ENCODE assay signal across 17 mouse cellular contexts in the genomic region with DNA sequence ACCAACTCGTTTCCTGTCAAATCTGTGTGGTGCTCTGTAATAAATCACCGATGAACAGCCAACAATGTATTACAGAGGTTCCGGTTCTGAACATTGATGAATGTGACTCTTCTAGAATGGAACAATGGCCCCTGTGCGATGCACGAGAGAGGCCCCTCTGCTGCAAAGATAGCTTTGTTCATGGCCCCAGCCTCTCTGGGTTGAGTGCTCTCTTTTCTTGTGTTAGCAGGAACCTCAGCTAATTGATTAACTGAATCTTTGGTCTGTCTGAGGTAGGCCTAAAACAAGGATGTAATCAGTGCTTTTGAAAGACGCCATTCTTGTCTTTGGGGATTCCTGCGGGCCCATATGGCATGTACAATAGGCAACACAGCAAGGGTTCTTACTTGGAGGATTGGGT.
DNase-seq lines count a peak whose midpoint lies in the region; ATAC-seq lines count a peak whose summit lies in the region.
"Had no signal": no experiment of that assay in that cellular context is flagged by ENCODE, and none has a peak within 500 bp of the region (broad histone marks: within the 10 kb centered on the region; RNA-seq: fewer than 3 reads in every experiment).

No protein-coding gene starts in this region.

- H3K27ac ChIP-seq in forebrain, embryonic 12.5 days = no peak overlapping the region
- no peak overlapping the region for H3K27ac ChIP-seq in forebrain, embryonic 14.5 days (ENCODE audit: low read depth, low read length)
- H3K27ac ChIP-seq in embryonic facial prominence, embryonic 10.5 days (replicated peaks) = 0 out of 2 replicates have a peak overlapping the region, but pooled peaks have one; percentile 7
- H3K27ac ChIP-seq: intestine, embryonic 15.5 days; limb, embryonic 15.5 days; macrophage had no signal

- H3K4me1 ChIP-seq in forebrain, embryonic 12.5 days = peaks cover 12% of the 10 kb centered on the region
- H3K4me1 ChIP-seq in forebrain, embryonic 14.5 days (ENCODE audit: control insufficient read depth, insufficient read depth, low read length) = peaks cover 3% of the 10 kb centered on the region; the same call in 1 of the 2 replicates
- peaks cover 39% of the 10 kb centered on the region for H3K4me1 ChIP-seq in embryonic facial prominence, embryonic 10.5 days
- H3K4me1 ChIP-seq: intestine, embryonic 15.5 days; limb, embryonic 15.5 days had no signal

- no peak overlapping the region for H3K4me2 ChIP-seq in forebrain, embryonic 12.5 days
- H3K4me2 ChIP-seq in forebrain, embryonic 14.5 days (ENCODE audit: low read length) = no peak overlapping the region
- H3K4me2 ChIP-seq: intestine, embryonic 15.5 days; limb, embryonic 15.5 days had no signal

- H3K36me3 ChIP-seq in forebrain, embryonic 12.5 days (replicated peaks) = no peaks in the 10 kb centered on the region
- no peaks in the 10 kb centered on the region for H3K36me3 ChIP-seq in forebrain, embryonic 14.5 days (ENCODE audit: control insufficient read depth, insufficient read depth, low read length)
- peaks cover 3% of the 10 kb centered on the region; the same call in 1 of the 2 replicates for H3K36me3 ChIP-seq in embryonic facial prominence, embryonic 10.5 days (replicated peaks)
- H3K36me3 ChIP-seq: intestine, embryonic 15.5 days; limb, embryonic 15.5 days had no signal

- no peak overlapping the region for H3K4me3 ChIP-seq in forebrain, embryonic 12.5 days (replicated peaks)
- no peak overlapping the region for H3K4me3 ChIP-seq in forebrain, embryonic 14.5 days (ENCODE audit: low read depth, low read length)
- H3K4me3 ChIP-seq in embryonic facial prominence, embryonic 10.5 days = no peak overlapping the region
- H3K4me3 ChIP-seq: intestine, embryonic 15.5 days; limb, embryonic 15.5 days had no signal

- ATAC-seq in forebrain, embryonic 12.5 days (ENCODE audit: low FRiP score) = peak; percentile 67
- no peak for ATAC-seq in forebrain, embryonic 14.5 days
- no peak for ATAC-seq in CD4-positive, CD25-positive, alpha-beta regulatory T cell, adult 4 months
- ATAC-seq: intestine, embryonic 15.5 days had no signal

- H3K9ac ChIP-seq in forebrain, embryonic 12.5 days = no peak overlapping the region
- H3K9ac ChIP-seq in forebrain, embryonic 14.5 days (ENCODE audit: low read length) = no peak overlapping the region
- H3K9ac ChIP-seq: intestine, embryonic 15.5 days; limb, embryonic 15.5 days had no signal

- DNase-seq in forebrain, embryonic 14.5 days (ENCODE audit: low spot score) = no peak
- DNase-seq in R1 (ENCODE audit: low read depth, low spot score) = peak; percentile 39
- no peak for DNase-seq in embryonic facial prominence, embryonic 10.5 days (ENCODE audit: low spot score)
- DNase-seq in mesoderm, embryonic 11.5 days (ENCODE audit: low read depth, low spot score) = peak; percentile 73
- DNase-seq in heart, adult 8-10 months (ENCODE audit: low spot score) = no peak
- no peak for DNase-seq in adipocyte (ENCODE audit: low spot score)
- DNase-seq: cerebellum, adult 2 months; heart, adult 18-20 months; heart, postnatal 10 days; kidney, postnatal 14 days; lung, adult 18-20 months; right cerebral cortex, postnatal 4 days had no signal

- WGBS in forebrain, embryonic 12.5 days = 6% methylated on average over 7 of the region's 7 CpGs
- WGBS in forebrain, embryonic 14.5 days = 3% methylated on average over 7 of the region's 7 CpGs
- WGBS in embryonic facial prominence, embryonic 10.5 days = 25% methylated on average over 7 of the region's 7 CpGs

- H3K27me3 ChIP-seq in forebrain, embryonic 12.5 days = no peaks in the 10 kb centered on the region
- H3K27me3 ChIP-seq in forebrain, embryonic 14.5 days (replicated peaks; ENCODE audit: control insufficient read depth, insufficient read depth, low read length) = no peaks in the 10 kb centered on the region
- no peaks in the 10 kb centered on the region for H3K27me3 ChIP-seq in embryonic facial prominence, embryonic 10.5 days (replicated peaks; ENCODE audit: low read depth, poor library complexity, severe bottlenecking)
- H3K27me3 ChIP-seq: intestine, embryonic 15.5 days; limb, embryonic 15.5 days had no signal

- H3K9me3 ChIP-seq in forebrain, embryonic 12.5 days = no peaks in the 10 kb centered on the region
- H3K9me3 ChIP-seq in forebrain, embryonic 14.5 days (replicated peaks; ENCODE audit: control insufficient read depth, low read length) = no peaks in the 10 kb centered on the region
- H3K9me3 ChIP-seq in embryonic facial prominence, embryonic 10.5 days = no peaks in the 10 kb centered on the region
- H3K9me3 ChIP-seq: intestine, embryonic 15.5 days; limb, embryonic 15.5 days had no signal

Comparison
In these comparisons a context has a peak if more than half of its experiments do, and no peak if none do; other contexts are left out.
1. DNase-seq: peak in R1 (single experiment) and mesoderm, embryonic 11.5 days (single experiment); none in forebrain, embryonic 14.5 days (single experiment), embryonic facial prominence, embryonic 10.5 days (single experiment), heart, adult 8-10 months (single experiment) and adipocyte (single experiment).